Mouse (Mus musculus): Measurements from ENCODE around the gene Sycp1.

The Sycp1 gene

DNA sequence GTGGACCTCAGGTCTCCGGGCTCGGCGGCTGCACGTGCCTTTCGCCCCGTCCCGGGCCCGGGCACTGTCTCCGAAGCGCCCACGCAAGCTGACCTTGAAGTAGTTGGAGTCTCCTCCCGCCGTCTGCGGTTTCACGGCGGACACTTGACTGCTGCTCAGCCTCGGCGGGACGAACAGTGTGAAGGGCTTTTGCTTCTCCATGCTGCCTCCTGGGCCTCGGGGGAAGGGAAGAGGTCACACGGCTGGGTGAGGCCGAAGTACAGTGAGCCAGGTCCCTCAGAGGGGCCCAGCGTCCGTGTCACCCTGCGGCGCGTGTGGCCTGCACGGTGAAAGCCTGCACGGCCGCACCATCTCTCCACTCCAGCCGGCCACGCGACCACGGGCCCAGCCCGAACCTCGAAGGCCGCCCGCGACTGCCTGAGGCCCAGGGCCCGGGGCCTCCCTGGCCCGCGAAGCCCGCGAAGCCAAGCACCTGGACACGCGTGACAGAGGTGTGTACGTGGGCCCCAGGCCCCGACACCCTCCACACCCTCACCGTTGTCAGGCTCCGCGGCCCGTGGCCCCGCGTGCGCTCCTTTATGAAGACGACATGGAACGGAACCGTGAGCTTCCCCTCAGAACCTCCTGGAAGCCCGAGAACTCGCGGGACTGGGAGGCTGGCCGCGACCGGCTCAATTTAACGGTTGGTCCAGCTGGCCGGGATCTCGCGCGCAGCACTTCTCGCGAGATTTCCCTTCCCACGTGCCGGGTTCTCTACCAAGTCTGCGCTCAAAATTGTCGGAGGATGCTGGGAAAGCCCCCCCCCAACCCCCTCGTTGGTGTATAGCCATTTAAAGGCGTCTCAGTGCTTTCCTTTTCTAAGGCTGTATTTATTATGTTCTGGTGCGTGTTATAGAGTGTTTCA lies at the start of gene Sycp1:
Gene Sycp1, minus strand, starts transcription at position 650 of the 904 bp plus-strand sequence.
- no peak for DNase-seq (ENCODE audit: low read depth, low spot score)

DNA sequence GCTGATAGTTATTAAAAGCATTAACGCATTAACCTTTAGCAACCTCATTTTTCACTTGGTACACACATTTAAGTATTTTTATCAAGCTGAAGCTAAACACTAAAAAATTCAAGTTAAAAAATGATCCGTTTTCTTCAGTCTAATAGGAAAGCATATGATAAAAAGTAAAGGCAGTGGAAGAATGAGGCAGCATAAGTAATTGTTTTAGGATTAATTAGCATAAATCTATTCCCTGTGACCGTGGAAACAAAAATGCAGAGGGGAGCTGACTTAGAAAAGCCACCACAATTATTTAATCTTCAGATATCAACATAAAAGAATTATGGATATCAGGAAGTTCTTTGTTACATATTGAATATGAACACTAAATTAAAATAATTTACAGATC lies 44.4 kb upstream of the Sycp1 start:
- no peak for DNase-seq (ENCODE audit: low read depth, low spot score)

DNA sequence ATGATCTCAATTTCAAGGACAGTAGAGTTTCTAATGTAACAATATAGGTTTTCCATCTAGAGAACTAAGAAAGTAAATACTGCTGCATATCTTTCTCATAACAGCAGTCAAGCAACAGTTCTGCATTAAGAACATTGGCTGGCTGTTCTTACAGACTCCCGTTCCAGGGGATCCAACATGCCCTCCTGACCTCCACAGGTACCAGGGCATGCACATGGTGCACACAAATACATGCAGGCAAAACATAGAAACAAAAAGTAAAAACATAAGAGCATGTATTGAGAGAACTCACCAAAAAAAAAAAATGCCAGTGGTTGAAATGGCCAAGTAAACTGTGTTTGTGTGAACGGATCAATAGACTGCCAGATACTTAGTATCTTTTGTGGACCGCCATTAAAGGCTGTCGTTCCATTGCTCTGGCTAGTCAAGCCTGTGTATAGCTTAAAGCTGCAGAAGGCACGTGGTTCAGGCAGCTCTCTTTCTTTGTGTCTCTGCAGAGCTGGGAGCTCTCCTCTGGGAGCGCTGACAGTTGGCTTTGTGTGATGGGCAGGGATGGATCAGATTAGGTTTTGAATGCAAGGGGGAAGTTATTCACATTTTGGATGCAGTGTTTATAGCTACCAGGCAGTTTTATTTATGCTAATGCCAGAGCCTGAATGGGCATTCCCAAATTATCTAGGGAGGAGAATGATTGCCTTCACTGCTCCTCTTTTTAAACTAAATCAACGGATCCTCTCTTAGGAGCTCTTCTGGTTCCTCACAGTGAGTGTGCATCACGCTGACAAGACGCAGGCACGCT lies 43.8 kb upstream of the Sycp1 start:
- no peak for DNase-seq (ENCODE audit: low read depth, low spot score)

DNA sequence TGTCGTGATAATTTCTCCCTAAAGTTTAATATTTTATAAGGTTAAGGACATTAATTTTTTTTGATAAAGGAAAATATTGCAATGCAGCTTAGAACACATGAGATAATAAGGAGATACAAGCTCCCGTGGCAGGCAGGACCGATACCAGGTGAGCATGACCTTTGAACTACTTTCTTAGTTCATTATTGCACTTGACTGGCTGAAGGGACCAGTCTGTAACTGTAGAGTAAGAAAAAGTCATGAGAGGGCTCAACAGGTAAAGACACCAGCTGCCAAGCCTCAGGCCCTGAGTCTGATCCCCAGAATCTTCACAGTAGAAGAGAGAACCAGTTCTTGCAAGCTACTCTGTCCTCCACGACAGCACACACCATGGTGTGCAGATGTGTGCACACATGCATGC lies 41.0 kb upstream of the Sycp1 start:
- no peak for DNase-seq (ENCODE audit: low read depth, low spot score)

DNA sequence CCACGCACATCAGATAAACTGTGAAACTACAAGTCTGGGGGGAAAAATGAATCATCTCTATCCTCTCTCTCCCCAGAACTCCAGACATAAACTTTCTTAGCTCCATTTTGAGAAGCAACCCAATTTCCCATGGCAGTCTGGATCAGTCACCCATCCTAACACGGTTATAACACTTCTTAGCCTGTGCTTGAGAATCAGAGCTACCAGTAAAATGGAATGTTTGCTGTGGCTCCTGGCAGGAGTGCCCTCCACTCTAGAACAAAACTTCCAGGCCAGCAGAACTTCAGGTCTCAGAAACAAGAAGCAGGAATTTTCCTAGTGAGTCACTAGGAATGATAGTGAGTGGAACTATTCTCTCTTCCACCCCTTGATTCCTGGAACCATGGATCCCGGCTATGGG lies 34.6 kb upstream of the Sycp1 start:
- no peak for DNase-seq (ENCODE audit: low read depth, low spot score)

DNA sequence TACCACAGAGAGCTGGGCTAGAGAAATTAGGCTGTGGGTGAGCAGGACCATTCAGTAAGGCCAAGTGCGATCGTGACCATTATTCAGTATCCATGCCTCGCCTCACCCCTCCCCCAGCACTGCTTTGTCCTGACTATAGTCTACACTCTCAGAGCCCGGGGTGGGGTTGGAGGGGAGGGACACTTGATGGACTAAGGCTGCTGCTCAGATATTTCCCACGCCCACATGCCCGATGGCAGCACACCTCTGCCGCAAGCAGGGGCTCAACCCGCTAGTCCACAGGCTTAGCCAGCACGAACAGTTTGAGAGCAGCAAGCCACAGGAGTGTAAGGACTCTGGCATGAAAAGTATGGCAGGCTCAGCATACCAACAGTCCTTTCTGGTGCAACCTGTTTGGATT lies 34.2 kb upstream of the Sycp1 start:
- no peak for DNase-seq (ENCODE audit: low read depth, low spot score)

DNA sequence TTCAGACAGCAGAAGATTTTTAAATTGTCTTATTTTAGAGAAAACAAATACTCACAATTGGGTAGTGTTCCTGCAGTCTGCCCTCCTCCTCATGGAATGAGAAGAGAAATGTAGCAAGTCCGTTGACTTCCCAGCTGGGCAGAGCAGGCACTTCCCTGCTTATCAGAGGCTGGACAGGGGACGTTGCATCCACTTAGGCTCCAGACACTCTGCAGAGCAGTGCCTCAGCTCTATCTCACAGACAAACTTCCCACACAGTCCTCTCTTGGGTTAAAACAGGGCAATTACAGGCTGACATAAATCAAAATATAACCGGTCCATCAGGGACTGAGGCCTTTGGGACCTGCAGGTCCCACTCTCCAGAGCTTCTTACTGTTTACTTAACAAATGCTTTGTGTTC lies 28.1 kb upstream of the Sycp1 start, which contains the start of gene Nr1h5:
Gene Nr1h5, minus strand, starts transcription at position 101 of the 400 bp plus-strand sequence.
- DNase-seq (ENCODE audit: low read depth, low spot score): no peak

DNA sequence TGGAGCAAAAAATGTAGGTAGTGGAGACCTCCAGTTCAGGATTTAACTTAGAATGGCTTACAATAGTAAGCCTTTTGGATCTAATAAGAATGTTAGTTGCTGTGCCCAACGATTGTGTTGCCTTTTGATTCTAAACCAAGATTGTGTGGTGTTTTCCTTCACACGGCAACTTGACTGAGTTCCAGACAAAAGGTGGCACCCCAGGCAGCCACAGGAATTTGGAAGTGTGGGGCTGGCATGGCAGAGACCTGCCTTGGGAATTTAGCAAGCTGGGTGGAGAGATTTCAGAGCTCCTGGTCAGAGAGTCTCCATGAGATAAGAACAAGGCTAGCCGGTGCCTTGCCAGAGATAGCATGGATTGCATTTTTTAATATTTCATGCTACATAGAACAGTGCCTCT lies 19.7 kb upstream of the Sycp1 start:
- DNase-seq (ENCODE audit: low read depth, low spot score): no peak

DNA sequence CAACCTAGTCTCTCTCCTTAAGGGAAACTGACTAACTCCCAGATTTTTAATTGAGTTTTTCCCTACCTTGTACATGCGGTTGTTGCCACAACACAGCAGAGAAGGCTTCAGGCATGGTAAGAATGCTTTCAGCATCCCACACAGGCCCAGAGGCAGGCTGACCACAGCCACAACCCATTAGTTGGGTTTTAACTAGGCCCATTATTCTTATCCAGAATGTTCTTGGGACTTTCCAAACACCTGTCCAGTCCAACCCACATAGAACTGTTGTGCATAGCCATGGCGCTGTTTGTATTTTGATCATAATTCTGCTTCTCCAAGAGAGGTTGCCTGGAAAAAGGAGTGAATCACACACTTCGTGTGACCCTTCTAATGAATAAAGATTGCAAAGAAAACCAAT lies 19.2 kb upstream of the Sycp1 start:
- no peak for DNase-seq (ENCODE audit: low read depth, low spot score)

DNA sequence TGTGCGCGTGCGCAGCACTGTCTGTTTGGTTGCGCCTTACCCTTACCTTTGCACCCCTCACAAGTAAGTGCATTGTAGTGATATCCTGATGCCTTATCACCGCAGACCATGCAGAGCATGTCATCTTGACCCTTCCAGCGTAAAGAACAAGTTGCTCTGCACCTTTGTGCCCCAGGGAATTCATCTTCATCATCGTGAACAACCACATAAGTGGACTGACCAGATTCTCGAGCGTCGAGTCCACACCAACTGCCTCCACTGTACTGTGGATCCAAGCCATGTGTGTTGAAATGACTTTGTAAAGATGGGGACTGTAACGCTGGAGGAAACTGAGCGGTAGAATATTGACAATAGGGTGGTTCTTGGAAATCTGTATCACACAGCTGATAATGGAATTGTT lies 18.6 kb upstream of the Sycp1 start:
- DNase-seq (ENCODE audit: low read depth, low spot score): no peak

DNA sequence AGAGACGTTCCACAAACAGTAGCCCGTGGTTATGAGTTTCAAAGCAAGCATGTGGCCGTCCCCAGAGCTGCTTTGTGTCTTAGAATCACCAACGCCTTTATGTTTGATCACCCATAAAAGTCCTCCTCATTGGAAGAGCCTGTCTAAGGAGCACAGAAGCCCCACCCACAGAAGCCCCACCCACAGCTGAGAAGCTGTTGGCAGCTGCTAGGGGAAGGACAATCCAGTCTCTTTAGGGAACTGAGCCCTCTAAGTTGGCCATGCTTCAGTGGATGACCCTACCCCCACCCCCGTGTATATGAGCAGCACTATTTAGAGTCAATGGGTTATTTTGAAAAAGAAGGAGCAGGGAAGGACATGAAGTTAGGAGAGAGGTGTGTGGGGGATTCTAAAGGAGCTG lies 11.0 kb upstream of the Sycp1 start:
- DNase-seq (ENCODE audit: low read depth, low spot score): no peak

DNA sequence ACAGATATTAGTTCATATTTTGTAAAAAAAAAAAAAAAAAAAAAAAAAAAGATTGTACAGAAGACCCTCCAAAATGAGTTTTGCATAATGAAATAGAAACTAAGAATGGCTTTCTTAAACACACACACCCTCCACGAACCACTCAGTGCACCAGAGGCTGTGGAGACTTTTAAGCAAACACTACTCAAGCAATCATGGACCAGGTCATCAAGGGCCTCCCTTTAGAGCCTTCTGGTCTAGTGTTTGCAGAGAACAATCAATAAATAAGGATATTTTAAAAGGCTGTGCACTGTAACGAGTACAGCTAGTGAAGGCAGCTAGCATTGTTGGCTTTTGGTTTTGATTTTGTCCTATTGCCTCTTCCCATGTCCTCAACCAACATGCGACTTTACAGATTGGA lies 10.4 kb upstream of the Sycp1 start:
- DNase-seq (ENCODE audit: low read depth, low spot score): no peak

DNA sequence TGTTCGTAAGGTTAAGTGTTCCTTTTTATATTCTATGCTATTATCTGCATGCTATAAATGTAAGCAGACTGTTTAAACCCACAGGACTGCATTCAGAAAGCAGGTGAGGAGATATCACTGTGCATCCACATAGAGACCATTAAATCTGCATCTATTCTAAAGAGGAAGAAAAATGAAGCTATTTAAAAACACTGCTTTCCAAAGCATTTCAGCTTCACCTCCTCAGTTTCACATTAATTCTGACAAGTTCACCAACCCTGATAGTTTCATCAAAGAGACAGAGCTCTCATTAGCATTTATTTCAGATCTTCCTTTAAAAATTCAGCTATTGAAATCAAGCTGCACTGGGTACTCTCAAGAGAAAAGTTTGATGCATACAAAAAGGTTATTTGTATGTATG lies 2.2 kb upstream of the Sycp1 start:
- DNase-seq (ENCODE audit: low read depth, low spot score): no peak

DNA sequence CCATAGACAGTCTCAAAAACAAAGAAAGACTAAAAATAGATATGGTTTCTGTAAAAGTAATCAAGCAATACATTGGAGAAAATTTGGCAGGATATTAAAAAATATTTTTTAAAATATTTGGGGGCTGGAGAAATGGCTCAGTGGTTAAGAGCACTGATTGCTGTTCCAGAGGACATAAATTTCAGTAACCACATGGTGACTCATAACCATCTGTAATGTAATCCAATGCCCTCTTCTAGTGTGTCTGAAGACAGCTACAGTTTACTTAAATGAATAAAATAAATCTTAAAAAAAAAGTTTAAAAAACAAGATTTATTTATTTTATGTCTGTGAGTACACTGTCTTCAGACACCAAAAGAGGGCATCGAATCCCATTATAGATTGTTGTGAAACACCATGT lies 36.8 kb downstream of the Sycp1 start:
- DNase-seq (ENCODE audit: low read depth, low spot score): no peak

DNA sequence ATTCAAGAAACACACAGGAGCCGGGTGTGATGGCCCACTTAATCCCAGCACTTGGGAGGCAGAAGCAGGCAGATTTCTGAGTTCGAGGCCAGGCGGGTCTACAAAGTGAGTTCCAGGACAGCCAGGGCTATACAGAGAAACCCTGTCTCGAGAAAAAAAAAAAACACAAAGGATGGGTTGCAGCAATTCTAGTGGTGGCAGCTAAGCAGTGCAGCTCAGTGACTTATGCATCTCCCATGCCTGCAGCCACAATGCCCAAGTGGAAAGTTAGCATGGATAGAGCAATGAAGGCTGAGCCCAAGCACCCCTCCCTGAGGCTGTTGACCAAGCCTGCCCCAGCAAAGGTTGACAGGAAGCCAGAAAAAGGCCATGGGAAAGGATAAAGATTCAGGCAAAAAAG lies 55.4 kb downstream of the Sycp1 start:
- DNase-seq (ENCODE audit: low read depth, low spot score): no peak

DNA sequence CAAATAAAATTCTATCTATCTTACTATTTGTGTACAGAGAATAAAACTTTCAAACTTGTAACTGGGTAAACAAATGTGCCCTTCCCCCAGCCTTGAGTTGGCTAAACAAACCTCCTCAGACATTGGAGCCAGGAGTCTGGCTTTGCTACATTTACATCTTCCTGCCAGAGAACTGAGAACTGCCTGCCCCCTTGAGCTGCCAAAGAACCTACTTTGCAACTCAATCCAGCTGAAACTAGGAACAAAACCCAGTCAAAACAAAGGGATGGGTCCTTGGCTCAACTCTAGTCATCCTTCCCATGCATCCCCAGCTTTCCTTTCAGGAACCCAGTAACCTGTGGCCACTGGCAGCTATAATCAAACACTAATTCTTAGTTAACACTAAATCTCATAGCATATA lies 87.2 kb downstream of the Sycp1 start:
- DNase-seq (ENCODE audit: low read depth, low spot score): no peak

DNA sequence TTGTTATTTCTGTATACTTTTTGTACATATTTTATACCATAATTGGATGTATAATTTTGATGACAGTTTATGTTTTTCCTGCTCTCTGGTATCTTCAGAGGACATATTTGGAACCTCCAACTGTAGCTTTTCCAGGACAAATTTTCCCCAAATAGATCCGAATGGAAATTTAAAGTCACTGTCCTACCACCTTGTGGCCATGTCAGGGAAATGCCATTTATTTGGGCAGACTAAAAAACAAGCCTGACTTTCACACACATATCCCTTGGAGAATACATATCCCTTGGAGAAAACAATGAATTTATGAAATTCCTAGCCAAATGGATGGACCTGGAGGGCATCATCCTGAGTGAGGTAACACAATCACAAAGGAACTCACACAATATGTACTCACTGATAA lies 93.5 kb downstream of the Sycp1 start:
- DNase-seq (ENCODE audit: low read depth, low spot score): no peak

DNA sequence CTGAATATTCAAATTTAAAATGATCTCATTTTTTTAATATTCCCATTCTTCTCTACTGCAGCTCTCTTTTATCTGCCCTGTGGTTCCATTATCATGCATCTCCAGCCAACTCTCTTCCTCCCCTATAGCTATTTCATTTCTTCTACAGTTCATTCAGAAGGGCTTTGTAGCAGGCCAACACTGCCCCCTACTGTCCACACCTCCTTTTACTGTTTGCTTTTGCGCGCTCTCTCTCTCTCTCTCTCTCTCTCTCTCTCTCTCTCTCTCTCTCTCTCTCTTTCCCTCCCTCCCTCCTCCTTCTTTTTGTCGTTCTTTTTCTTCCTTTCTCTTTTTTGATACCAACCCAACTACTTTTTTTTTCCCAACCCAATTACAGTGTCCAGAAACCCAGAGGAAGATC lies 132.0 kb downstream of the Sycp1 start:
- peak; percentile 81 for DNase-seq (ENCODE audit: low read depth, low spot score)

DNA sequence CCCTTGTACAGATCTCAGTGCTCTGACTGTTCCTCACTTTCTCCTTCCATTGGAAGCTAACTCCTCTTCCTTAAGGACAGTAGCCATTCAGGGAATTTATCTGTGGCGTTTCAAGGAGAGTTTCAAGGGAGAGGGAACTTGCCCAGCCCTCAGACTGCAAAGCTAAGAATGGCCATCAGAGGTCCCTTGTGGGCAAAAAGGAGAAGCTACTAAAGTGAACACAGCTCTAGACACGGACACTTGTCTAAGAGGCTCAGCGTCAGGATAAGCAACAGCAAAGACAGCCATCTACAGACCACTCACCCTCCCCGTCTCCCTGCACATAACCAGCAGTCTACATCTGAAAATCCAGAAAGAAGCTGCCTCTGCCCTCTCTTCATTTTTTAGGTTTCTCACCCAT lies 148.5 kb downstream of the Sycp1 start:
- no peak for DNase-seq (ENCODE audit: low read depth, low spot score)

DNA sequence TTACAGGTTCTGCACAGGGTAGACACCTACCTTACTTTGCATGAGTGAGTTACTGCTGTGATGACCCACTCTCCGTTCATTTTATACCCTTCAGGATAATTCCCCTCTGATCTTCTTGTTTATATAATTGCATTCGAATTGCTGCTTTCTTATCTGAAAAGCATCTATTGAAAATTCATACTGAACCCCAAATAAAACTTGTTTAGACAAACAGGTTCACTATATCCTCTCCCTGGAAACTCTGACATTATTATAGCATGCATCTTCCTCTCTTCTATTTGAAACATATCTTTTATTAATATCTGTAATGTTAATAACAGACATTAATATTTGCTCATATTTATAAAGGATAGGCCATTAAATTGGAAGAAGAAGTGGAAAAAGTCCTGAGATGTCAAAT lies 153.3 kb downstream of the Sycp1 start, which contains the start of gene Tshb:
Gene Tshb, minus strand, starts transcription at position 101 of the 400 bp plus-strand sequence.
- no peak for DNase-seq (ENCODE audit: low read depth, low spot score)

DNA sequence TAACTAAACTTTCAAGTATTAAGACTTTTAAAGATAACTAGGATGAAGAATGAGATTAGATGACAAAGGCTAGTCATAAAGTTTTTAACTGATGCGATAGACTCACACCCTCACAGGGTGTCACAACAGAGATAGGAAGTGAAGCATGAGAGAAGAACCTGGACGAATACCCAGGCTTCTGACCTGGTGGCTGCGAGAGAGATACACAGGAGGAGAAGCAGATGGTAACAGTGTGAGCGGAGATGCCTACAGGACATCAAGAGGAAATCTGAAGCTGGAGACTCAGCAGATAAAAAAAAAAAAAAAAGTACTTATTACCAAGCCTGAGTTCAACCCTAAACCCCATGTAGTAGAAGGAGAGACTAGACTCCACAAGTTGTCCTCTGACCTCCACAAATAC lies 162.9 kb downstream of the Sycp1 start:
- no peak for DNase-seq (ENCODE audit: low read depth, low spot score)

Data from CD4-positive helper T cell, adult 2 months (primary cell).